Mouse (Mus musculus) heart, postnatal 0 days (tissue): ENCODE data around the gene Sec31b.

Source experiments
- CTCF ChIP-seq: IDR thresholded peaks from 2 replicates; pipeline ENCODE4 v1.5.1; 2016; ENCODE audit warnings: antibody characterized with exemption, control low read depth, low read depth
- EP300 ChIP-seq: IDR thresholded peaks from 2 replicates; pipeline ENCODE4 v1.6.1; 2016; ENCODE audit warnings: antibody characterized with exemption, low read depth

- peak; percentile 25; the same call in 1 of the 2 replicates for TF ChIP-seq CTCF
- no peak for TF ChIP-seq EP300
Observed at GRCm38 (mm10) chr19:44517996-44518768, 27.5 kb downstream of the Sec31b start.
